Mouse (Mus musculus): ENCODE data around the gene Ssc5d. TPM values are rescaled to one million over a fixed set of nuclear protein-coding genes. Genes with fewer than 3 reads are reported as not detected.
"Not testable (repeated sequence)": the region's sequence is repeated elsewhere in the genome, so short reads cannot be mapped to it uniquely, and the experiment has no call there.

Ssc5d gene
- 1.4 and 1.9 TPM in 2 replicates for polyA plus RNA-seq (2014; fragmentation: Nextera tagmentation; extraction: Ambion mirVana)

DNA sequence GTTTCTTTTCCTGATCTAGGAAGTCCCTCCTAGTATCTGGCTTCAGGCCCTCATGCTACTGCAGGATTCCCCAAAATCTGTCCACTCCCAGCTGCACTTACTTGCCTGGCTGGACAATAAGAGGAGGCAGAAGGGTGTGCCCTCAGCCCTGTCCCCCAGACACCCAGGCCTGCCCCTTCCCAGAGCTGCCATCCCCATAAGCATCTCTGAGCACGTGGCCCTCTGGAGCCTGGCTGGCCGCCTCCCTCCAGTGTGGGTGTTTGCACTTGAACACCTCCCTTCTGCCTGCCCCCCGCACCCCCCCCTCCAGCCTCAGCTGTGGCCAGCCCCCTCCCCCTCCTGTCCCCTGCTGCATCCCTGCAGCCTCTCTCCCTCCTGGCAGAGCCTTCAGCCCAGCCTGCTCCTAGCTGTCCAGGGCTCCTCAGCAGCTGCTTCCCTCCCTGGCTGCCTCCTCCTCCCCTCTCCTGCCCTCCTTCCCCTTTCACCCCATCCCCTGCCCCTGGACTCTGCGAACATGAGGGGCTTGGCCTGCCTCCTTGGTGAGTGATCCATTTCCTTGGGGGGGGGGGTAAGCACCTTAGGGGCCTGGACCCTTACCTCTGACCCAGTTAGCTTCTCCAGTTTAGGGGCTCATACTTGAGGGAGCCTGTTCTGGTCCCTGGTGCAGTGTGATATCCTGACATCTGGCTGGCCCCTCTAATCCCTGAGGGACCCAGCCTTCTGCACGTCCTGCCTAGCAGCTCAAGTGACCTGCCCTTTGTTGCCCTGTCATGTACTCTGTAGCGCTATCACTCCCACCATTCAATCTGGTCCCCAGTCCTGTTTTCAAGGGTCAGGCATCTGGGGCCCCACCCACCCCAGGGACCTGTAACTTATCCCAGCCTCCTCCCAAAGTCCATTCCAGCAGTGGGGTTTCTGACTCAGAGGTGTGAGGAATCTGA is at the start of gene Ssc5d:
Ssc5d (plus strand) TSS at position 345 of the 941 bp plus-strand sequence.
- H3K27me3 ChIP-seq (ENCODE audit: control insufficient read depth, insufficient read depth, low read length) = peaks cover 5% of the 10 kb centered on the region
- H3K4me3 ChIP-seq (ENCODE audit: control insufficient read depth in 1 of 2, insufficient read depth in 1 of 2, low read depth in 1 of 2, low read length in 2 of 2) = no peak within 1 kb of the TSS
- H3K36me3 ChIP-seq (ENCODE audit: control insufficient read depth, insufficient read depth, low read length) = peaks cover 2% of the 10 kb centered on the region
- ATAC-seq (ENCODE audit: insufficient number of reproducible peaks, insufficient read depth, low FRiP score, low read depth) = no peak
- peak within 1 kb of the TSS; percentile 66; the same call in 1 of the 2 replicates for H3K9ac ChIP-seq (ENCODE audit: low read length)
- WGBS = 12% methylated on average over 6 of the region's 6 CpGs
- no peaks in the 10 kb centered on the region for H3K9me3 ChIP-seq (ENCODE audit: control insufficient read depth, low read length)
- H3K27ac ChIP-seq (replicated peaks in 1 of 2; ENCODE audit: control insufficient read depth in 1 of 2, insufficient read depth in 1 of 2, low read depth in 2 of 2, low read length in 2 of 2) = peak within 1 kb of the TSS; percentile 75 to 87
- H3K4me2 ChIP-seq (ENCODE audit: low read length) = 0 out of 2 replicates have a peak within 1 kb of the TSS, but pooled peaks have one; percentile 1
- peaks cover 40 to 53% of the 10 kb centered on the region in 2 experiments for H3K4me1 ChIP-seq (ENCODE audit: control insufficient read depth in 2 of 2, insufficient read depth in 2 of 2, low read length in 2 of 2)

DNA sequence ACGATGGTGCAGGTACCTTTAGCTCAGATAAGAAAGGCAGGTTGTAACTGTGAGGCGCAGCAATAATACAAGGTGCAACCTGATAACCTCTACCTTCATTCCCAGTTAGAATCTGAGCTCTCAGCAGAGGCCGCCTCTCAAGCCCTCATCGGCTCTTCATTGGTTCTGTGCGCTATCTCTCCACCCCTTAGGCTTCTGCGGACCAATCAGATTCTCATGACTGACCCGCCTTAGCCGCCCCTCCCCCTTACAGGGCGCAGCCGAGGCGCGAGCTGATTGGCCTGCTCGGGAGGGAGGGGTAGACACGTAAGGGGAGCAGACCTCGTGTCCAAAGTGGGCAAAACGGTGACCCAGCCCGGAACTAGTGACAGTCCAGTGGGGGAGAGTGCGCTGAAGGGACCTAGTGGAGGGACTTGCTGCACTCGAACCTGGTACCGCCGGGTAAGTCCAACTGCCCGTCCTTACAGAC is 48.8 kb upstream of the Ssc5d start, which contains the start of gene Isoc2a:
Isoc2a (plus strand) TSS at position 401 of the 469 bp plus-strand sequence.
- peak within 1 kb of the TSS; percentile 78 for H3K9ac ChIP-seq (ENCODE audit: low read length)
- no peaks in the 10 kb centered on the region for H3K9me3 ChIP-seq (ENCODE audit: control insufficient read depth, low read length)
- peak within 1 kb of the TSS; percentile 96 for H3K4me2 ChIP-seq (ENCODE audit: low read length)
- H3K36me3 ChIP-seq (ENCODE audit: control insufficient read depth, insufficient read depth, low read length) = no peaks in the 10 kb centered on the region
- peak; percentile 100 for ATAC-seq (ENCODE audit: insufficient number of reproducible peaks, insufficient read depth, low FRiP score, low read depth)
- peak within 1 kb of the TSS; percentile 40 to 61; a peak in 1 of 4 replicates for H3K27ac ChIP-seq (replicated peaks in 1 of 2; ENCODE audit: control insufficient read depth in 1 of 2, insufficient read depth in 1 of 2, low read depth in 2 of 2, low read length in 2 of 2)
- WGBS = under 1% methylated on average over 22 of the region's 22 CpGs
- no peaks in the 10 kb centered on the region for H3K27me3 ChIP-seq (ENCODE audit: control insufficient read depth, insufficient read depth, low read length)
- H3K4me3 ChIP-seq (ENCODE audit: control insufficient read depth in 1 of 2, insufficient read depth in 1 of 2, low read depth in 1 of 2, low read length in 2 of 2) = peak within 1 kb of the TSS; percentile 56 to 62
- H3K4me1 ChIP-seq (ENCODE audit: control insufficient read depth in 2 of 2, insufficient read depth in 2 of 2, low read length in 2 of 2) = peaks cover 7 to 14% of the 10 kb centered on the region in 2 experiments

DNA sequence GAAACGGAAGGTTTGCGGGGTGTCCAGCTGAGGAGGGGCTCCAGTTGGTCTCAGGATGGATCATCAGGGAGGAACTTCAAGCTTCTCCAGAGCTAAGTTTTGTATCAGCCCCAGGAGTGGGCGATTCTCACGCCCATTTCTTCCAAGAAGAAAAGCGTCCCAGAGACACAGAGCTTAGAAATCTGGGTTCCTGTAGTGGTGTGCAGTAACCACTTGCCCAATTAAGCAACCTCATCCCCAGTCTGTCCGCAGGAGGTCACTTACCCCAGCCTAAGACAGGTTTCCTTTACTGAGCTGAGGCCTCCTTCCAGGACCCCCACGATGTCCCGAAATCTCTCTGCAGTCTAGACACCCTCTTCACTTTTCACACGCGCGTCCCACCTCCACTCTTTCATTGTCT is 48.4 kb upstream of the Ssc5d start:
- H3K4me1 ChIP-seq (ENCODE audit: control insufficient read depth in 2 of 2, insufficient read depth in 2 of 2, low read length in 2 of 2) = peaks cover 7 to 14% of the 10 kb centered on the region in 2 experiments
- no peaks in the 10 kb centered on the region for H3K27me3 ChIP-seq (ENCODE audit: control insufficient read depth, insufficient read depth, low read length)
- no peaks in the 10 kb centered on the region for H3K9me3 ChIP-seq (ENCODE audit: control insufficient read depth, low read length)
- H3K9ac ChIP-seq (ENCODE audit: low read length) = peak overlapping the region; percentile 78
- H3K27ac ChIP-seq (replicated peaks in 1 of 2; ENCODE audit: control insufficient read depth in 1 of 2, insufficient read depth in 1 of 2, low read depth in 2 of 2, low read length in 2 of 2) = peak overlapping the region; percentile 40 to 61; a peak in 1 of 4 replicates
- WGBS = 9% methylated on average over 10 of the region's 11 CpGs
- peak overlapping the region; percentile 96 for H3K4me2 ChIP-seq (ENCODE audit: low read length)
- H3K36me3 ChIP-seq (ENCODE audit: control insufficient read depth, insufficient read depth, low read length) = no peaks in the 10 kb centered on the region
- ATAC-seq (ENCODE audit: insufficient number of reproducible peaks, insufficient read depth, low FRiP score, low read depth) = peak; percentile 9; the same call in 1 of the 2 replicates
- peak overlapping the region; percentile 56 to 62 for H3K4me3 ChIP-seq (ENCODE audit: control insufficient read depth in 1 of 2, insufficient read depth in 1 of 2, low read depth in 1 of 2, low read length in 2 of 2)

DNA sequence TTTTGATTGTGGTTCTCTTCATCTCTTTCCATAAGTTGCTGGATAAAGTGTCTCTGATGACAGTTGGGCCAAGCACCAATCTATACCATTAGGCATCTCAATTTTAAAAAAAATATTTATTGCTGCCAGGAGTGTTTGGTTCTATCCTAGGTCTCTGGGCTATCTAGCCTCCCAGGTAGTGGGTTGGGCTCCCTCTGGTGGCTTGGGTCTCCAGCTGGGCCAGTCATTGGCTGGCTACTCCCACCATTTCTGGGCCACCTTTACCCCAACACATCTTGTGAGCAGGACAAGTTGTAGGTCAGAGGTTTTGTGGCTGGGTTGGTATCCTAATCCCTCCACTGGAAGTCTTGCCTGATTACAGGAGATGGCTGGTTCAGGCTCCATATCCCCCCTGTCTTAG is 47.4 kb upstream of the Ssc5d start:
- H3K27me3 ChIP-seq (ENCODE audit: control insufficient read depth, insufficient read depth, low read length) = no peaks in the 10 kb centered on the region
- 0 out of 2 replicates have a peak overlapping the region, but pooled peaks have one; percentile 78 for H3K9ac ChIP-seq (ENCODE audit: low read length)
- no peak for ATAC-seq (ENCODE audit: insufficient number of reproducible peaks, insufficient read depth, low FRiP score, low read depth)
- no peak overlapping the region for H3K4me3 ChIP-seq (ENCODE audit: control insufficient read depth in 1 of 2, insufficient read depth in 1 of 2, low read depth in 1 of 2, low read length in 2 of 2)
- H3K4me1 ChIP-seq (ENCODE audit: control insufficient read depth in 2 of 2, insufficient read depth in 2 of 2, low read length in 2 of 2) = peaks cover 7 to 14% of the 10 kb centered on the region in 2 experiments
- H3K4me2 ChIP-seq (ENCODE audit: low read length) = peak overlapping the region; percentile 96; the same call in 1 of the 2 replicates
- H3K9me3 ChIP-seq (ENCODE audit: control insufficient read depth, low read length) = no peaks in the 10 kb centered on the region
- no peak overlapping the region for H3K27ac ChIP-seq (replicated peaks in 1 of 2; ENCODE audit: control insufficient read depth in 1 of 2, insufficient read depth in 1 of 2, low read depth in 2 of 2, low read length in 2 of 2)
- no peaks in the 10 kb centered on the region for H3K36me3 ChIP-seq (ENCODE audit: control insufficient read depth, insufficient read depth, low read length)

DNA sequence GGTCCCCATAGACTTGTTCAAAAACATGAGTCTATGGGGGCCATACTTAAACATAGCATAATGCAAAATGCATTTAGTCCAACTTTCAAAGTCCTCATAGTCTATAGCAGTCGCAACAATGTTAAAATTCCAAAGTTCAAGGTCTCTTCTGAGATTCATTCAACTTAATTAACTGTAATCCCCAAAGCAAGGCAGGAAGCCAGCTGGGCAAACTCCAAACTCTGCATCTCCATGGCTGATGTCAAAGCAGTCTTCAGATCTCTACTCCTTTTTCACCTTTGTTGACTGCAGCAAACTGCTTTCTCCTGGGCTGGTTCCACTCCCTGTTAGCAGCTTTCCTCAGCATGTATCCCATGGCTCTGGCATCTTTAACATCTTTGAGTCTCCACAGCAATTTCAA is 46.5 kb upstream of the Ssc5d start:
- not testable (repeated sequence) for H3K27ac ChIP-seq (replicated peaks in 1 of 2; ENCODE audit: control insufficient read depth in 1 of 2, insufficient read depth in 1 of 2, low read depth in 2 of 2, low read length in 2 of 2); H3K27me3 ChIP-seq (ENCODE audit: control insufficient read depth, insufficient read depth, low read length); H3K4me3 ChIP-seq (ENCODE audit: control insufficient read depth in 1 of 2, insufficient read depth in 1 of 2, low read depth in 1 of 2, low read length in 2 of 2); H3K4me2 ChIP-seq (ENCODE audit: low read length); H3K9me3 ChIP-seq (ENCODE audit: control insufficient read depth, low read length); H3K9ac ChIP-seq (ENCODE audit: low read length); H3K36me3 ChIP-seq (ENCODE audit: control insufficient read depth, insufficient read depth, low read length); ATAC-seq (ENCODE audit: insufficient number of reproducible peaks, insufficient read depth, low FRiP score, low read depth)
- 79% methylated on average over 1 of the region's 1 CpGs for WGBS
- peaks cover 7 to 14% of the 10 kb centered on the region in 2 experiments for H3K4me1 ChIP-seq (ENCODE audit: control insufficient read depth in 2 of 2, insufficient read depth in 2 of 2, low read length in 2 of 2)

DNA sequence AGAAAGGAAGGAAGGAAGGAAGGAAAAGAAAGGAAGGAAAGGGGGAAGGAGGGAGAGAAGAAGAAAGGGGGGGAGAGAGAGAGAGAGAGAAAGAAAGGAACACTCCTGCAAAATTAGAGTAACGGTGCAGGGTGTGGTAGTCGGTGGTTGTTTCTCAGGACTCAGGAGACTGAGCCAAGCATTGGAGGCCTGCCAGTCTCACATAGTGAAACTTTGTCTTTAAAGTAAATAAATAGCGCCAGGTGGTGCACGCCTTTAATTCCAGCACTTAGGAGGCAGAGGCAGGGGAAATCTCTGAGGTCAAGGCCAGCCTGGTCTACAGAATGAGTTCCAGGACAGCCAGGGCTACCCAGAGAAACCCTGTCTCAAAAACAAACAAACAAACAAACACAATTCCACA is 38.9 kb upstream of the Ssc5d start:
- Histone ChIP-seq H3K4me1 (ENCODE audit: control insufficient read depth in 2 of 2, insufficient read depth in 2 of 2, low read length in 2 of 2) (no peaks in the 10 kb centered on the region), H3K9ac (ENCODE audit: low read length) (no peak overlapping the region), H3K4me3 (ENCODE audit: control insufficient read depth in 1 of 2, insufficient read depth in 1 of 2, low read depth in 1 of 2, low read length in 2 of 2) (no peak overlapping the region), H3K4me2 (ENCODE audit: low read length) (no peak overlapping the region), H3K36me3 (ENCODE audit: control insufficient read depth, insufficient read depth, low read length) (no peaks in the 10 kb centered on the region), H3K9me3 (ENCODE audit: control insufficient read depth, low read length) (no peaks in the 10 kb centered on the region), H3K27ac (replicated peaks in 1 of 2; ENCODE audit: control insufficient read depth in 1 of 2, insufficient read depth in 1 of 2, low read depth in 2 of 2, low read length in 2 of 2) (no peak overlapping the region), H3K27me3 (ENCODE audit: control insufficient read depth, insufficient read depth, low read length) (no peaks in the 10 kb centered on the region)
- 65% methylated on average over 4 of the region's 4 CpGs for WGBS
- ATAC-seq (ENCODE audit: insufficient number of reproducible peaks, insufficient read depth, low FRiP score, low read depth) = no peak

DNA sequence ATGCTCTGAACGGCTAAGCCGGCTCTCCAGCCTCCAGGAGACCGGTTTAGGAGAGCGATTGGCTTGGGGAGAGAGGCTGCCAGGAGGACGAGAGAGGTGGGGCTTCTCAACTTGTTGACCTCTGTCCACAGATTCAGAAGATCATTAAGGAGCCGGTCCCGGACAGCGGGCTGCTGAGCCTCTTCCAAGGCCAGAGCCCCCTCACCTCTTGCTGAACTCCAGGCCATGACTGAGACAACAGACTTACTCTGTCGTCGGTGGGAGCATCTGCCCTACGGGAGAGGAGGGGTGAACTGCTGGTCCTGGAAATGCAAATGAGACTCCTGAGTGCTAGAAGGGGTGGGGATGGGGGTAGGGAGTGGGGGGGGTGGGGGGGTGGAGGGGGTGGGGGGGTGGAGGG is 30.4 kb upstream of the Ssc5d start:
- Histone ChIP-seq H3K36me3 (ENCODE audit: control insufficient read depth, insufficient read depth, low read length) (0 out of 2 replicates have a peak, but pooled peaks cover 10% of the 10 kb centered on the region), H3K27ac (replicated peaks in 1 of 2; ENCODE audit: control insufficient read depth in 1 of 2, insufficient read depth in 1 of 2, low read depth in 2 of 2, low read length in 2 of 2) (no peak overlapping the region), H3K27me3 (ENCODE audit: control insufficient read depth, insufficient read depth, low read length) (no peaks in the 10 kb centered on the region), H3K4me1 (ENCODE audit: control insufficient read depth in 2 of 2, insufficient read depth in 2 of 2, low read length in 2 of 2) (peaks cover 3 to 9% of the 10 kb centered on the region in 2 experiments; a peak in 3 of 4 replicates), H3K9me3 (ENCODE audit: control insufficient read depth, low read length) (no peaks in the 10 kb centered on the region), H3K4me2 (ENCODE audit: low read length) (no peak overlapping the region), H3K4me3 (ENCODE audit: control insufficient read depth in 1 of 2, insufficient read depth in 1 of 2, low read depth in 1 of 2, low read length in 2 of 2) (no peak overlapping the region), H3K9ac (ENCODE audit: low read length) (no peak overlapping the region)
- ATAC-seq (ENCODE audit: insufficient number of reproducible peaks, insufficient read depth, low FRiP score, low read depth) = no peak
- 65% methylated on average over 11 of the region's 11 CpGs for WGBS

Measured in heart, embryonic 14.5 days (tissue).